Mouse (Mus musculus) C2C12 (cell line): ENCODE measurements around the gene Tm6sf1.

Experiments
- CTCF ChIP-seq: IDR thresholded peaks from one replicate; pipeline ENCODE4 v1.5.1; 2011; ENCODE audit not compliant: control insufficient read depth, insufficient read depth, insufficient read length
- MAX ChIP-seq: IDR thresholded peaks from one replicate; pipeline ENCODE4 v1.6.1; 2011; ENCODE audit warnings: mild to moderate bottlenecking, control low read depth
- MYOD1 ChIP-seq: IDR thresholded peaks from one replicate; pipeline ENCODE4 v1.6.1; 2011; ENCODE audit warnings: low read depth; ENCODE audit not compliant: control insufficient read depth, insufficient read length
- USF1 ChIP-seq: IDR thresholded peaks from one replicate; pipeline ENCODE4 v1.6.1; 2011; ENCODE audit warnings: low read depth, mild to moderate bottlenecking, control low read depth, moderate library complexity

DNA sequence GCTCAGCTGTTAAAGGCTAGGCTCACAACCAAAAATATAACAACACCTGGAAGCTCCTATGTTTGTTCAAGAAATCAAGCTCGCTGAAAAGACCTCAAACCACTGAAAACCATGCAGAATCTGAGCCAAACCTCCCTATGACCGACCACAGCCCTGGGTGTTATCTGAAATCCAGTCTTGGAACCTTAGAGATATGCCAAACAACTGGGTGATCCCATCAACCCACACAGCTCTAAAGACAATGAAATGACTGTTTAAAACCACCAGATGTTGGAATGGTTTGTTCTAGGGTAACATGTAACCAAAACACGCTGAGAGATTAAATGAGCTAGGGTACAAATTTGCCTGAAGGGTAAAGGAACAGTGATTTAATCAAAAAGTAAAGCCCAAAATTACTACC lies 33.9 kb upstream of the Tm6sf1 start:
- TF ChIP-seq CTCF (no peak), USF1 (no peak), MAX (no peak), MYOD1 (no peak)
